Mouse (Mus musculus): Measurements from ENCODE around the gene Ccr1l1.

The Ccr1l1 gene

DNA sequence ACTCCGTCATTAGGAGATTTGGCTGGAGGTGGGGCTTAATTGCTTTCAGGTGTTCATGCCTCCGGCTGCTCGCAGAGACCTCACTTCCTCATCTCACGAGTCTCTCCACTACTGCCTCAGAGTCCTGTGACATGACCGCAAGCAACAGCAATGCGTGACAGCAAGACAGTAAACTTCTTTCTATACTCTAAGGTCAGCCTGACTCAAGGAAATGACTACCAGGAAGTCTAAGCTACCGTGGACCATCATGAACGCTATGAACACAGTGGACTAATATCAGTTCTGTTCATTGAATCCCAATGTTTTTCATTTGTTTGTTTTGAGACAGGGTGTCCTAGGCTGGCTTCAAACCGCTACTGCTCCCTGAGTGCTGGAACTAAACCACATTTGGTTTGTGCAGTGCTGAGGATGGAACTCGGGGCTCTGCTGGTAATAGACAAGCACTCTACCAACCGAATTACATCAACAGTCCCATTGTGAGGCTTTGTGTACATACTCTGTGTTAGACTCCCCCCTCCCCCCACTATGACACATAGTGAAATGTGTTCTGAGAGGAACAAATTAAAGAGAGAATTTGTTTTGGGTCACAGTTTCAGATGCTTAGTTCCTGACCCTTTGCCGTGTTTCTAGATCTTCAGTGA, 50.0 kb downstream of the Ccr1l1 start:
- DNase-seq (ENCODE audit: low spot score): no peak

DNA sequence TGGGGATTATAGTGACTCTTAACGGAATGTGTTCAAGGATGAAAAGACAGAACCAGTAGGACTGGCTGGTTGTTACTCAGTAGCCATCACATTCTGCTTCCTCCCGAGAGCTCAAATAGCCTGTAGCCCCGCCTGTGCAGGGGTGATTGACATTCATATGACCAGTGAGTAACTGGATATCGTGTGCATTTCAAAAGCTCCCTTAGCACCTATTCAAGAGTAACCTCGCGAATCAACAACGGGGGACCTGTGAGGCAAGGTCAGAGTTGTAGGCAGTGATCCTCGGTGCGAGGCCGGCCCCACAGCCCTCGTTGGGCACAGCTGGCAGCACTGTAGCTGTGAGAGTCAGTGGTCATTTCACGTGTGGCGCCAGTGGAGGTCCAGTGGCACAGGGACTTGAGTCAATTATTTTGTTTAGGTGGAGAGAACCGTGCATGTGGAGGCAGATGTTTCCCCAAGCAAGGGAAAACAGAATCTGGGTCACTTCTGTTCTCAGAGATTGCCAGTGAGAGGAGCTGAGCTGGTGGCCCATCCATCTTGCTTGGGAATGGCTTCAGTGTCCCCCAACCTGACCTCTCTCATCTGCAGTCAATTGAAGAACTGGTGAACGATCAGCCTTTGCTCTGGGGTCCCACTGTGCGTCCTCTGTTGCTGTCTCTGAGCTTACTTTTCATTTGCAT, 50.8 kb downstream of the Ccr1l1 start:
- DNase-seq (ENCODE audit: low spot score): no peak
